Mouse (Mus musculus): ENCODE data around the gene Ptprk.

GRCm38 (mm10) chr10:28224376-28224775 is 149.8 kb downstream of the Ptprk start:
- TF ChIP-seq POLR2A (IDR thresholded peaks at IDR 0.05; ENCODE audit: control insufficient read depth, low read depth, low read length), result no peak
- no peak for TF ChIP-seq CTCF (IDR thresholded peaks at IDR 0.05; ENCODE audit: control insufficient read depth, insufficient read depth, insufficient replicate concordance, low read depth, low read length)
